In the genomic region with DNA sequence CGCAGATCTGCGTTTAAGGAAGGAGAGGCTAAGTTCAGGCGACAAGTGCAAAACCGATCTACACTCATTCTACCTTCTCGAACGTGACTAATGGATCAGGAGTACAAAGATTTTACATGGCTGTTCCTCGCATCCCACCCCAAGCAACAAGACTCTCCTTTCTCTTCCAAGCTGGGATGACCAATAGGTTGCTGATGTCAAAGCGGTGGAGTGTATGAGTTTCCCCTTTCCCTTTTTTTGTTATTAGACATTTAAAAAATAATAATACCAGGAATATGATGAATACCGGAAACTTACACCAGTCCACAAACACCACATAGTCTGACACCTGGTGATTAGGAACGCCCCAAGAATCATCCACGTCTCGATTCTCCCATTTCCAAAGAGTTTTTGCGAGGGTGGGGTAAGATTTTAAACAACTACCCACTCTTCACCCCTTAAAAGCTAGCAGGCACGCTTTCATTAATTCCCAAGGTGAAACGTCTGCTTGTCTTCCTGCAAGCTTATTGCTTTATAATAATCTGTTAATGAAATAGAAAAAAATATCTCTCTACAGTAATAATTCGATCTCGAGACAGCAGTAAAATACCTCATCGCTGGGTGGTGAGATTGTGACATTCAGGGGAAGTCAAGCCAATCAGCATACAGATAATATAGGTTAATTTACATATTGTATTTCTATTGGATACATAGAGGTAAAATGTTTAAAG, we compare ENCODE assay signal across 8 mouse cellular contexts. TPM values are rescaled to one million over a fixed set of nuclear protein-coding genes. Genes with fewer than 3 reads are reported as not detected.
DNase-seq lines count a peak whose midpoint lies in the region; ATAC-seq and TF ChIP-seq lines count a peak whose summit lies in the region.

A gene (minus strand): TSS at position 598 of the 710 bp plus-strand sequence.

- ATAC-seq in heart, embryonic 13.5 days (ENCODE audit: extremely low read depth, insufficient number of reproducible peaks, low FRiP score, low TSS enrichment): no peak
- no peak for ATAC-seq in embryonic facial prominence, embryonic 15.5 days (ENCODE audit: insufficient number of reproducible peaks, low FRiP score, low TSS enrichment, low read depth)
- ATAC-seq in liver, embryonic 14.5 days (ENCODE audit: insufficient read depth): no peak

- no peaks in the 10 kb centered on the region for H3K27me3 ChIP-seq in heart, embryonic 13.5 days (replicated peaks)
- H3K27me3 ChIP-seq in embryonic facial prominence, embryonic 15.5 days: no peaks in the 10 kb centered on the region
- peaks cover 7% of the 10 kb centered on the region for H3K27me3 ChIP-seq in liver, embryonic 14.5 days (ENCODE audit: control insufficient read depth, insufficient read depth, low read length)
- no peaks in the 10 kb centered on the region; the same call in 1 of the 2 replicates for H3K27me3 ChIP-seq in splenic B cell, adult 2 months (ENCODE audit: control insufficient read depth, insufficient read depth, low read length, poor library complexity, severe bottlenecking)

- H3K9me3 ChIP-seq in heart, embryonic 13.5 days: no peaks in the 10 kb centered on the region
- H3K9me3 ChIP-seq in embryonic facial prominence, embryonic 15.5 days (replicated peaks): no peaks in the 10 kb centered on the region
- no peaks in the 10 kb centered on the region for H3K9me3 ChIP-seq in liver, embryonic 14.5 days (ENCODE audit: control insufficient read depth, low read length)

- peak within 1 kb of the TSS; percentile 80 for H3K27ac ChIP-seq in heart, embryonic 13.5 days (replicated peaks)
- H3K27ac ChIP-seq in embryonic facial prominence, embryonic 15.5 days (replicated peaks): peak within 1 kb of the TSS; percentile 81
- H3K27ac ChIP-seq in liver, embryonic 14.5 days: no peak within 1 kb of the TSS

- peak within 1 kb of the TSS; percentile 58 for H3K4me3 ChIP-seq in heart, embryonic 13.5 days
- H3K4me3 ChIP-seq in embryonic facial prominence, embryonic 15.5 days (replicated peaks): peak within 1 kb of the TSS; percentile 68
- H3K4me3 ChIP-seq in liver, embryonic 14.5 days (ENCODE audit: insufficient read depth in 1 of 2, low read depth in 2 of 2, low read length in 2 of 2): peak within 1 kb of the TSS; percentile 45 to 50

- no peak for DNase-seq in heart, postnatal 25 days (ENCODE audit: low spot score)
- DNase-seq in MEL-GATA-1-ER (ENCODE audit: extremely low read depth, low read depth): peak; percentile 50
- peak; percentile 9 for DNase-seq in induced T-regulatory cell, adult 2 months (ENCODE audit: low read depth)
- no peak for DNase-seq in liver, embryonic 14.5 days (ENCODE audit: low read depth in 3 of 3, low spot score in 3 of 3)
- peak; percentile 14 for DNase-seq in splenic B cell, adult 2 months (ENCODE audit: low read depth, low spot score)
- no peak for DNase-seq in gastrocnemius, postnatal 25 days

- no peak for TF ChIP-seq CTCF in liver, embryonic 14.5 days (IDR thresholded peaks at IDR 0.05; ENCODE audit: low read depth)

- no peak for TF ChIP-seq EP300 in liver, embryonic 14.5 days (IDR thresholded peaks at IDR 0.05; ENCODE audit: low read depth)

- WGBS in heart, embryonic 13.5 days: 36% methylated on average over 18 of the region's 18 CpGs
- 40% methylated on average over 18 of the region's 18 CpGs for WGBS in embryonic facial prominence, embryonic 15.5 days
- 34% methylated on average over 18 of the region's 18 CpGs for WGBS in liver, embryonic 14.5 days (ENCODE audit: insufficient replicate concordance)

- H3K4me2 ChIP-seq in heart, embryonic 13.5 days: peak within 1 kb of the TSS; percentile 87
- H3K4me2 ChIP-seq in embryonic facial prominence, embryonic 15.5 days (replicated peaks): peak within 1 kb of the TSS; percentile 90
- peak within 1 kb of the TSS; percentile 62 for H3K4me2 ChIP-seq in liver, embryonic 14.5 days (ENCODE audit: low read depth)

- peaks cover 8% of the 10 kb centered on the region; the same call in 1 of the 2 replicates for H3K4me1 ChIP-seq in heart, embryonic 13.5 days
- peaks cover 5% of the 10 kb centered on the region; the same call in 1 of the 2 replicates for H3K4me1 ChIP-seq in embryonic facial prominence, embryonic 15.5 days
- H3K4me1 ChIP-seq in liver, embryonic 14.5 days (replicated peaks; ENCODE audit: control insufficient read depth in 2 of 2, insufficient read depth in 2 of 2, low read length in 1 of 2): peaks cover 0 to 3% of the 10 kb centered on the region in 2 experiments; a peak in 1 of 4 replicates

- H3K36me3 ChIP-seq in heart, embryonic 13.5 days: no peaks in the 10 kb centered on the region
- no peaks in the 10 kb centered on the region for H3K36me3 ChIP-seq in embryonic facial prominence, embryonic 15.5 days
- no peaks in the 10 kb centered on the region for H3K36me3 ChIP-seq in liver, embryonic 14.5 days (replicated peaks; ENCODE audit: control insufficient read depth, insufficient read depth, low read depth)
- no peaks in the 10 kb centered on the region for H3K36me3 ChIP-seq in splenic B cell, adult 2 months (ENCODE audit: control insufficient read depth, insufficient read depth, low read length, poor library complexity, severe bottlenecking)

- intact Hi-C loops in heart, postnatal 25 days (cut with DNase I): loop anchor here (2.0 kb wide), 1 partner anchor 31 kb away; a partner anchor contains a TSS

- peak within 1 kb of the TSS; percentile 83 for H3K9ac ChIP-seq in heart, embryonic 13.5 days
- H3K9ac ChIP-seq in embryonic facial prominence, embryonic 15.5 days: peak within 1 kb of the TSS; percentile 70
- H3K9ac ChIP-seq in liver, embryonic 14.5 days (replicated peaks): no peak within 1 kb of the TSS

RNA-seq across cellular contexts. Expression of the gene that starts here (rescaled TPM):
- 5.1 and 5.4 TPM in 2 replicates for polyA plus RNA-seq in heart, embryonic 13.5 days (2015; fragmentation: Nextera tagmentation; extraction: Ambion mirVana)
- total RNA-seq in heart, postnatal 25 days (2021): under 1 TPM; 0.11 to 0.47 TPM
- 4.6 and 5.2 TPM in 2 replicates for polyA plus RNA-seq in embryonic facial prominence, embryonic 15.5 days (2015; fragmentation: Nextera tagmentation; extraction: Ambion mirVana)
- polyA plus RNA-seq in liver, embryonic 14.5 days (2012; rRNA removed): 0.11 and 0.19 TPM in 2 replicates
- polyA plus RNA-seq in liver, embryonic 14.5 days (2014; fragmentation: Nextera tagmentation; extraction: Ambion mirVana): 0.13 and 0.35 TPM in 2 replicates
- under 1 TPM in 1 of 2 experiments, not detected in 1; 0.13 TPM for total RNA-seq in gastrocnemius, postnatal 25 days (2021)

Comparison
In these comparisons a context has a peak if more than half of its experiments do, and no peak if none do; other contexts are left out.
1. DNase-seq: peak in MEL-GATA-1-ER (single experiment), induced T-regulatory cell, adult 2 months (single experiment) and splenic B cell, adult 2 months (single experiment); none in heart, postnatal 25 days (single experiment), liver, embryonic 14.5 days (0 of 3) and gastrocnemius, postnatal 25 days (single experiment).
2. Peak in every context shown above with its lines, with median percentiles within 50 percentile points of each other: H3K4me2 ChIP-seq and H3K4me3 ChIP-seq.